Mouse (Mus musculus) lung, adult 2 months (tissue): ENCODE data around the gene Rassf5. TPM values are rescaled to one million over a fixed set of nuclear protein-coding genes. Genes with fewer than 3 reads are reported as not detected.

Experiments used
- DNase-seq: peaks from one replicate; pipeline ENCODE4 v3.0.0; 2022
- H3K4me1 ChIP-seq: fragments of 200-500 bp; 2 replicates; pipeline ENCODE4 v1.6.1; 2011; ENCODE audit warnings: low read length; ENCODE audit not compliant: control insufficient read depth, insufficient read depth
- H3K4me3 ChIP-seq: fragments of 200-500 bp; replicated peaks from 2 replicates; pipeline ENCODE3; 2011; ENCODE audit warnings: low read depth, mild to moderate bottlenecking, control low read depth, low read length; ENCODE audit errors: extremely low read depth
- CTCF ChIP-seq: fragments of 200-500 bp; IDR thresholded peaks from 2 replicates; pipeline ENCODE4 v1.5.1; 2011; ENCODE audit warnings: mild to moderate bottlenecking, low read length, control low read depth; ENCODE audit not compliant: insufficient read depth
- POLR2A ChIP-seq: fragments of 200-500 bp; IDR thresholded peaks from 2 replicates; pipeline ENCODE4 v1.6.1; 2011; ENCODE audit warnings: low read depth, mild to moderate bottlenecking, control low read depth, low read length, borderline replicate concordance; ENCODE audit errors: extremely low read depth
- WGBS: fragments of 180-500 bp; shearing (Covaris S2); methylation state at CpG from one replicate; pipeline ENCODE4 v1.1.7; 2018; 5-methylcytosine and 5-hydroxymethylcytosine counted together
- polyA plus RNA-seq: library from polyadenylated mRNA; depleted of rRNA; stranded (reverse); fragments of >200 nt; gene quantifications from 2 replicates; pipeline ENCODE4 v1.2.3, GENCODE M21; 2012; rRNA removed

Gene Rassf5
- 18.9 and 19.1 TPM in 2 replicates for polyA plus RNA-seq

DNA sequence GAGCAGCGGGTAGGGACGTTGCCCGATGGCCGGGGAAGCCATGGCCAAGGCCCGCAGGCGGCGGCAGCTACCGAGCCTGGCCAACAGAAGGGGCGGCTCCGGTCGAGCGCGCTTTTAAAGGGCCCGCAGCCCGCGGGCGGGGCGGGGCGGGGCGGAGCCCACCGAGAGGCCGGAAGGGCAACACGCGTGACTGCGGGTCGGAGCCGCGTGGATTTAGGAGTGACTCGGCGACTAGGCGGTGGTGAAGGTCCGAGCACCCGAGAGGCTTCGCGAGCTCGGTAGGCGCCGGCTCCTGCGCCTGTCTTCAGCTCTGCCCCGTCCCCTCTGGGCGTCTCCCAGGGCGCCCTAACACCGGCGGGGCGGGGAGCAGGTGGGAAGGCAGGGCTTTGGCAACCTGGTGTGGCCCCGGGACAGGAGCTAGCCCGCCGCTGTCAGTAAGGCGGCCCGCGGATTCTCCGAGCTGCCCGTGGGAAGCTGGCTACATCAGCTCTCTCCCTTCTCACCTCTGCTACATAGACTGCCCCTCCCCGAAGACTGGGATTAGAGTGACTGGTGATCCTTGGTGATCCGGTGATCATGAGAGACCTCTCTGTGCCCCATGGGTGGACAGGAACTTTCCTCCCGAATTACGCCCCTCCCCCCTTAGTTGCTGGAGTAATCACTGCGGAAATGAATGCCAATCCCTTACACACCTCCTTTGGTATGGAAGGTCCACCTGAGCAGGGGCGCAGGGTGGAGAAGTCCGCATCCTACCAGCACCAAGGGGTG is at the start of gene Rassf5:
Gene Rassf5, minus strand, starts transcription at position 170 of the 768 bp plus-strand sequence.
- Histone ChIP-seq H3K4me3 (peak within 1 kb of the TSS; percentile 88), H3K4me1 (peaks cover 6% of the 10 kb centered on the region; the same call in 1 of the 2 replicates)
- DNase-seq: peak; percentile 83
- no peak for TF ChIP-seq CTCF
- peak; percentile 56; the same call in 1 of the 2 replicates for TF ChIP-seq POLR2A
- WGBS: 1% methylated on average over 60 of the region's 60 CpGs

DNA sequence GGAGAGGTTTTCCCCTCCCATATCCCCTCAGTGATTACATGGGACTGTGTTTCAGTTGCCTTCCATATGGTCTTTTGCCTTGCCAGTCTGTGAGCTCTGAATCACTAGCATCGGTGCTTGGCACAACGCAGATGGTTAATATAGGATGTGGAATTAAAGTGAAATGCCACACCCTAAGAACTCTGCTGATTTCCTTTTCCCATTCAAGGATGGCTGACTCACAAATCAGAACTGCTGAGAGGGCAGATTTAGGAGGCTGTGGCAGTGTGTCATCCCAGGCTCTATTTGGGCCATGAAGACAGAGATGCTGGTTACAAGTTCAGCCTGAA is 48.8 kb upstream of the Rassf5 start:
- no peaks in the 10 kb centered on the region for H3K4me1 ChIP-seq
- 79% methylated on average over 2 of the region's 2 CpGs for WGBS
- TF ChIP-seq POLR2A (no peak), CTCF (no peak)
- no peak overlapping the region for H3K4me3 ChIP-seq
- no peak for DNase-seq

DNA sequence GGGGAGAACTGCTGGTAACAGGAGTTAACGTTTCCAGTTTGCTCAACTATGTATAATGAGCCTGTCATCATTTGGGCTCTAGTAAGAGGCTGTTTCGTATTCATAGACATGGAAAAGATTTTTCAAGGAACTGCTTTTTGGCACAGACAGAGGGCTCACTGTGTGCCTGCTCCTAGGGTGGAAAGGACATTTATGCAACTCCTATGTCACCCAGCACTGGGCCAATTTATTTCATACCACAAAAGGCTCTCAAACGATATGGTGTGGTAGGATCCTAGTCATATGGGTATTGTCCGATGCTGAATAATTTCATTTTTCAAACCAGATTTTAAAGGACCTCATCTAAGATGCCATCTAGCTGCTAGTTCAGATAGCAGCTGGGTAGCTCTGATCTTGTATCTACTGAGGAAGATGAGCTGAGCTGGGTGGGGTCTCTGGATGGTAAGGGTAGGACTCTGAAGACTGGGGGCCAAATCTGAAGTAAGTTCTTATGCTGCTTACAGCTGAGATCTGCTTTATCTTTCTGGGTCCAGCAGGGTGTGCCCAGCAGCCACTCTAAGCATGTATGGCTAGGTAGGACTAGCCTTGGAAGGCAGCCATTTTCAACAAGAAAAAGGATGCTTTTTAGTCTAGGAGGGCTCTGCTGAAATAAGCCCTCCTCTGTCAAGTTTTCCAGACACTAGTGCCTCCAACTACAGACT is 48.3 kb upstream of the Rassf5 start:
- no peak for DNase-seq
- Histone ChIP-seq H3K4me1 (no peaks in the 10 kb centered on the region), H3K4me3 (no peak overlapping the region)
- TF ChIP-seq POLR2A (no peak), CTCF (no peak)
- 80% methylated on average over 4 of the region's 4 CpGs for WGBS

DNA sequence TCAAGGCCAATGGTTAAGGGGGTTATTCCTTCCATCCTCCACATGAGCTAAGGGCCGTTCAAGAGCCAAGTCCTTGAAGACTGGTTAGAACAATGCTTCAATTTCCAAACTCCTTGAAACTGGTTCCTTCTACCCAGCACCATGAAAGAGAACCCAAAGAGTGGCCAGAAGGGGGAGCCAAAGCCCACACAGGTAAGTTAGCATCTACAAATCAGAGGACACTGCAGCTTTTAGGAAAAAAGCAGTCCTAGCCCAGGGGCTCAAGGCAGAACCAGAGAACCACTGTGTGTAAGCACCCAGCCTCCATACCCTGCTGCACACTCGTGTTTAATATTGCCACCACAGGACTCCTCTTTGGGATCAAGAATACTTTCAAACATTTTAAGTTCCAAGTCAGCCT is 45.6 kb upstream of the Rassf5 start:
- WGBS: 31% methylated on average over 2 of the region's 2 CpGs
- Histone ChIP-seq H3K4me1 (no peaks in the 10 kb centered on the region), H3K4me3 (no peak overlapping the region)
- TF ChIP-seq CTCF (peak; percentile 24; the same call in 1 of the 2 replicates), POLR2A (no peak)
- DNase-seq: peak; percentile 63

DNA sequence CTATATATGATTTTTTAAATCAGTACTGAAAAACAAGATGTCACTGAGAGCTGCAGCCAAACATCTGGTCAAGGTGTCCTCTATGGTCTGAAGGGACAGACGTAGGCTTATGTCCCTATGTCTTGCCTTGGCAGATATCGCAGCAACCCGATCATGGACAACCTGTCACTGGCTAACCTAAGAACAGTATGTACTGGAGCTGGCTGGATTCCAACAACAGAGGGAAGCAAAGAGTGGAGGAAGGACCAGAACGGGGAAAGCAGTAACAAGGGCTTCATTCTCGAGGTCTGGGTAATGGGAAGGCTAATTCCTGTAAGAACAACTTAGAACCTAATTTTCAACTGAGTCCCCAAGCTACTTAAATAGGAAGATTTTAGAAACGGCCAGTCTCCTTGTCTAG is 43.9 kb upstream of the Rassf5 start:
- 79% methylated on average over 6 of the region's 6 CpGs for WGBS
- Histone ChIP-seq H3K4me1 (no peaks in the 10 kb centered on the region), H3K4me3 (no peak overlapping the region)
- DNase-seq: no peak
- TF ChIP-seq POLR2A (no peak), CTCF (no peak)

DNA sequence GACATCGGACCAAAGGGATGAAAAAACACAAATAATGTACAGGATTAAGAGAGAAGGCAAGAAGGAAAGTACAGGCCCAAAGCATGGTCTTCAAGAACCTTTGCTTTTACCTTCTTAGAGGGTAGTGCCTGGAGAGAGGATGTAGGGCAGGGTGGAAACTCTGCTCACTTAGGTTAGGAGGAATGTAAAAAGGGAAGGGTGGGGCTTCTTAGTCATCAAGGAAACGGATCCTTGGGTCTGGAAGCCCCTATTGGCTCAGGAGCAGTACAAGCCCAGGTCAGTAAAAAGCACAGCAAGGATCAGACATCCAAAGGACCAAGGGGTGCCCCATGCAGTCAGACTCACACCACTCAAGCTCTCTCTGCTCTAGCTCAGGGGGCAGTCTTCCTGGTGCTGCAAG is 42.2 kb upstream of the Rassf5 start:
- no peak overlapping the region for H3K4me3 ChIP-seq
- TF ChIP-seq CTCF (no peak), POLR2A (no peak)
- H3K4me1 ChIP-seq: no peaks in the 10 kb centered on the region
- 42% methylated on average over 2 of the region's 2 CpGs for WGBS
- DNase-seq: no peak

DNA sequence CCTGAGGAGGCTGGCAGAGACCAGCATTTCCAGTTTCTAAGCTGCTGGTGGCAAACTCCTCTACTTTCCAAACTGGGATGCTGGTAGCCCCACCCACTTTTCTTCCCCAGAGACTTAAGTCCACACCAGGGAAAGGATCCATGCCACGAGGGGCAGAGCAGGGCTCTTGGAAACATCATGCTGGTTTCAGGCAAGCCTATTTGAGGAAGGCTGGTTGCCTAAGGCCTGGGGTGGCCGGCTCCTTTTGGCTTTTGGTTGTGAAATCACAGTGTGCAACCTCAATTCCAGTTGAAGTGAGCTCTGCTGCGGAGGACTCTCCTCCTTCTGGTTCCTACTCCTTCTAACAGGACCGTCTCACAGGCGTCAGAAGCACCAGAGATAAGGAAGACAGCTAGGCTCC is 41.7 kb upstream of the Rassf5 start:
- Histone ChIP-seq H3K4me1 (no peaks in the 10 kb centered on the region), H3K4me3 (no peak overlapping the region)
- TF ChIP-seq POLR2A: no peak
- TF ChIP-seq CTCF: no peak
- no peak for DNase-seq
- 65% methylated on average over 5 of the region's 5 CpGs for WGBS

DNA sequence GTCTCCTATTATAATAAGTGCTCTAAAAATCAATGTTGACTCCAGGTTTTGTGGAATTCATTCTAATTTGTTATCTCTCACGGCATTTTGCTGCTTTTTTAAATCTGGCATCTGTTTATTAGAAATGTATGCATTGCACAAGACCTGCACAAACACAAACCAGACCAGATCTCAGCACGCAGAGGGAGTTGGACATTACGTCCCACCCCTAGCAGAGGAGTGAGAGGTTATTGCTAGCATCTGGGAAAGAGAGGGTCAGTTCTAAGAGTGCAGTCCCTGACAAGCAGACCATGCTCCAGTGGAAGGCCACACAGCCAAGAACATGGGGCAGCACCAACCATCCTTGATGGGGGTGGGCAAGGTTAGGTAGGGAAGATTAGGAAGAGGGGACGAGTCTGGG is 39.6 kb upstream of the Rassf5 start:
- DNase-seq: no peak
- WGBS: 79% methylated on average over 4 of the region's 4 CpGs

DNA sequence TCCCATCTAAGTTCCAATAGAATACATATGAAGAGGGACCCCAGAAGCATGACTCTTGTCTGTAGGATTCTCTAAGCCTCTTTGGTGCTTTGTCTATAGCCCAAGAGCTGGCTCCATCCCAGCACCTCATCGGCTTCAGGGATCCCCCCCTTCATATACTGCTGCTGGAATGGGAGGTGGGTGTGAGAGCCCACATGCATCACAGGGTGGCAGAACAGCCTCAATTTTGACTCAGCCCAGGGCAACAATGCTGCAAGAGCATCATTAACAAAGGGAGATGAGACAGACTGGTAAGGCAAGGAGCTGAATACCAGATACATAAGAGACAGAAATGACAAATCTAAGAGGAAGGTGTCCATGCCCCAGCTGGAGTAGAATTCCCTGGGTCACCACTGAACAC is 39.1 kb upstream of the Rassf5 start:
- WGBS: 72% methylated on average over 1 of the region's 1 CpGs
- DNase-seq: no peak
- Histone ChIP-seq H3K4me3 (no peak overlapping the region), H3K4me1 (no peaks in the 10 kb centered on the region; the same call in 1 of the 2 replicates)
- TF ChIP-seq CTCF (no peak), POLR2A (no peak)

More for the DNA sequence above, 39.6 kb upstream of the Rassf5 start:
- Histone ChIP-seq H3K4me1 (no peaks in the 10 kb centered on the region; the same call in 1 of the 2 replicates), H3K4me3 (no peak overlapping the region)
- TF ChIP-seq POLR2A (no peak), CTCF (no peak)
